ENCODE assay signal across 9 mouse cellular contexts in genomic region chr11:96261323-96261890, GRCm38 (mm10). TPM values are rescaled to one million over a fixed set of nuclear protein-coding genes. Genes with fewer than 3 reads are reported as not detected.
A peak's percentile ranks its signal among the peaks of the same experiment; 100 is the strongest.
DNase-seq lines count a peak whose midpoint lies in the region; ATAC-seq and TF ChIP-seq lines count a peak whose summit lies in the region.
"Had no signal": no experiment of that assay in that cellular context is flagged by ENCODE, and none has a peak within 500 bp of the region (broad histone marks: within the 10 kb centered on the region; RNA-seq: fewer than 3 reads in every experiment).

No protein-coding gene starts in this region.

- WGBS in heart, postnatal 0 days = 2% methylated on average over 24 of the region's 24 CpGs
- 2% methylated on average over 24 of the region's 24 CpGs for WGBS in heart, embryonic 12.5 days
- WGBS in kidney, embryonic 16.5 days = 6% methylated on average over 24 of the region's 24 CpGs

- H3K9ac ChIP-seq in heart, postnatal 0 days (replicated peaks; ENCODE audit: low read depth, low read length) = no peak overlapping the region
- H3K9ac ChIP-seq in heart, embryonic 12.5 days = no peak overlapping the region
- H3K9ac ChIP-seq in kidney, embryonic 16.5 days (replicated peaks; ENCODE audit: low read length) = no peak overlapping the region
- H3K9ac ChIP-seq: embryonic facial prominence, embryonic 13.5 days had no signal

- no peaks in the 10 kb centered on the region for H3K9me3 ChIP-seq in heart, postnatal 0 days (replicated peaks; ENCODE audit: control insufficient read depth, low read length)
- no peaks in the 10 kb centered on the region for H3K9me3 ChIP-seq in heart, embryonic 12.5 days (replicated peaks)
- H3K9me3 ChIP-seq in kidney, embryonic 16.5 days (ENCODE audit: low read length) = no peaks in the 10 kb centered on the region
- H3K9me3 ChIP-seq: embryonic facial prominence, embryonic 13.5 days had no signal

- H3K4me2 ChIP-seq in heart, postnatal 0 days (ENCODE audit: low read depth, low read length) = no peak overlapping the region
- H3K4me2 ChIP-seq in heart, embryonic 12.5 days = no peak overlapping the region
- H3K4me2 ChIP-seq in kidney, embryonic 16.5 days (replicated peaks; ENCODE audit: low read depth, low read length) = 0 out of 2 replicates have a peak overlapping the region, but pooled peaks have one; percentile 15
- H3K4me2 ChIP-seq: embryonic facial prominence, embryonic 13.5 days had no signal

- no peaks in the 10 kb centered on the region for H3K4me1 ChIP-seq in heart, postnatal 0 days (ENCODE audit: control insufficient read depth, insufficient read depth)
- H3K4me1 ChIP-seq in heart, embryonic 12.5 days (replicated peaks) = peaks cover 6% of the 10 kb centered on the region
- H3K4me1 ChIP-seq in kidney, embryonic 16.5 days (ENCODE audit: insufficient read depth, low read length) = peaks cover 91% of the 10 kb centered on the region
- H3K4me1 ChIP-seq: embryonic facial prominence, embryonic 13.5 days had no signal

- peak; percentile 39 for DNase-seq in heart, postnatal 0 days (ENCODE audit: low spot score)
- DNase-seq in ES-CJ7 (ENCODE audit: low read depth, low spot score) (peak; percentile 80), MN1 (ENCODE audit: low spot score) (no peak)
- DNase-seq in c-Kit-positive CD71-positive TER-119-positive erythroid progenitor cells, embryonic 14.5 days (ENCODE audit: low spot score) = peak; percentile 3
- peak; percentile 72 for DNase-seq in urinary bladder, postnatal 25 days (ENCODE audit: low spot score)

- H3K27ac ChIP-seq in heart, postnatal 0 days (ENCODE audit: low read depth) = no peak overlapping the region
- no peak overlapping the region for H3K27ac ChIP-seq in heart, embryonic 12.5 days (ENCODE audit: poor library complexity, severe bottlenecking)
- H3K27ac ChIP-seq in kidney, embryonic 16.5 days (ENCODE audit: low read length) = peak overlapping the region; percentile 67; the same call in 1 of the 2 replicates
- H3K27ac ChIP-seq: embryonic facial prominence, embryonic 13.5 days had no signal

- no peak for TF ChIP-seq EP300 in heart, postnatal 0 days (IDR thresholded peaks at IDR 0.05; ENCODE audit: low read depth)

- H3K4me3 ChIP-seq in heart, postnatal 0 days (ENCODE audit: low read depth, low read length) = no peak overlapping the region
- no peak overlapping the region for H3K4me3 ChIP-seq in heart, embryonic 12.5 days
- H3K4me3 ChIP-seq in kidney, embryonic 16.5 days (ENCODE audit: low read length) = no peak overlapping the region
- H3K4me3 ChIP-seq: embryonic facial prominence, embryonic 13.5 days had no signal

- ATAC-seq in heart, postnatal 0 days (ENCODE audit: insufficient read depth, low read depth) = peak; percentile 57
- no peak for ATAC-seq in heart, embryonic 12.5 days (ENCODE audit: insufficient number of reproducible peaks, low FRiP score)
- ATAC-seq in kidney, embryonic 16.5 days (ENCODE audit: low FRiP score, low TSS enrichment) = peak; percentile 68
- ATAC-seq in megakaryocyte progenitor cell, adult 5-6 weeks (replicated peaks; ENCODE audit: poor library complexity) = peak; percentile 88

- TF ChIP-seq CTCF in heart, postnatal 0 days (IDR thresholded peaks at IDR 0.05; ENCODE audit: low read depth) = peak; percentile 62

- no peaks in the 10 kb centered on the region for H3K36me3 ChIP-seq in heart, postnatal 0 days (replicated peaks; ENCODE audit: control insufficient read depth, insufficient read depth, low read length)
- H3K36me3 ChIP-seq in heart, embryonic 12.5 days = no peaks in the 10 kb centered on the region
- peaks cover 10% of the 10 kb centered on the region; the same call in 1 of the 2 replicates for H3K36me3 ChIP-seq in kidney, embryonic 16.5 days (ENCODE audit: insufficient read depth, low read length)
- H3K36me3 ChIP-seq: embryonic facial prominence, embryonic 13.5 days had no signal

- H3K27me3 ChIP-seq in heart, postnatal 0 days (ENCODE audit: control insufficient read depth, insufficient read depth, low read length) = peaks cover 100% of the 10 kb centered on the region
- peaks cover 100% of the 10 kb centered on the region for H3K27me3 ChIP-seq in heart, embryonic 12.5 days (replicated peaks)
- no peaks in the 10 kb centered on the region for H3K27me3 ChIP-seq in kidney, embryonic 16.5 days (ENCODE audit: insufficient read depth, low read length)

RNA-seq across cellular contexts. Expression of gene Hoxb9, which starts 9.8 kb away (rescaled TPM):
- total RNA-seq in heart, postnatal 0 days (2014; rRNA removed; ENCODE audit: low replicate concordance) = not detected in 2 replicates
- polyA plus RNA-seq in heart, postnatal 0 days (2015; fragmentation: Nextera tagmentation; extraction: Ambion mirVana) = not detected in 2 replicates
- polyA plus RNA-seq in heart, embryonic 12.5 days (2016; fragmentation: Nextera tagmentation; extraction: Ambion mirVana) = 0.06 TPM in 1 of 2 replicates, not detected in the other
- polyA plus RNA-seq in kidney, embryonic 16.5 days (2015; fragmentation: Nextera tagmentation; extraction: Ambion mirVana) = 21.5 and 24.5 TPM in 2 replicates
- total RNA-seq in megakaryocyte progenitor cell, adult 5-6 weeks (2015) = not detected in 2 replicates
- not detected in 2 replicates for total RNA-seq in megakaryocyte progenitor cell, adult 5-6 weeks (2017)

RNA-seq across cellular contexts. Expression of gene Hoxb8, which starts 20.3 kb away (rescaled TPM):
- total RNA-seq in heart, postnatal 0 days (2014; rRNA removed; ENCODE audit: low replicate concordance) = not detected in 2 replicates
- polyA plus RNA-seq in heart, postnatal 0 days (2015; fragmentation: Nextera tagmentation; extraction: Ambion mirVana) = not detected in 2 replicates
- polyA plus RNA-seq in heart, embryonic 12.5 days (2016; fragmentation: Nextera tagmentation; extraction: Ambion mirVana) = 0.06 TPM in 1 of 2 replicates, not detected in the other
- polyA plus RNA-seq in kidney, embryonic 16.5 days (2015; fragmentation: Nextera tagmentation; extraction: Ambion mirVana) = 9.5 and 12.9 TPM in 2 replicates
- total RNA-seq in megakaryocyte progenitor cell, adult 5-6 weeks (2015) = not detected in 2 replicates
- not detected in 2 replicates for total RNA-seq in megakaryocyte progenitor cell, adult 5-6 weeks (2017)

RNA-seq across cellular contexts. Expression of gene Hoxb7, which starts 25.0 kb away (rescaled TPM):
- total RNA-seq in heart, postnatal 0 days (2014; rRNA removed; ENCODE audit: low replicate concordance) = not detected in 2 replicates
- 0.20 TPM in 1 of 2 replicates, not detected in the other for polyA plus RNA-seq in heart, postnatal 0 days (2015; fragmentation: Nextera tagmentation; extraction: Ambion mirVana)
- polyA plus RNA-seq in heart, embryonic 12.5 days (2016; fragmentation: Nextera tagmentation; extraction: Ambion mirVana) = 0.14 and 0.22 TPM in 2 replicates
- polyA plus RNA-seq in kidney, embryonic 16.5 days (2015; fragmentation: Nextera tagmentation; extraction: Ambion mirVana) = 60.9 and 68.3 TPM in 2 replicates
- not detected in 2 replicates for total RNA-seq in megakaryocyte progenitor cell, adult 5-6 weeks (2015)
- not detected in 2 replicates for total RNA-seq in megakaryocyte progenitor cell, adult 5-6 weeks (2017)

RNA-seq across cellular contexts. Expression of gene Hoxb6, which starts 30.9 kb away (rescaled TPM):
- not detected in 2 replicates for total RNA-seq in heart, postnatal 0 days (2014; rRNA removed; ENCODE audit: low replicate concordance)
- polyA plus RNA-seq in heart, postnatal 0 days (2015; fragmentation: Nextera tagmentation; extraction: Ambion mirVana) = not detected in 2 replicates
- 0.62 TPM in 1 of 2 replicates, not detected in the other for polyA plus RNA-seq in heart, embryonic 12.5 days (2016; fragmentation: Nextera tagmentation; extraction: Ambion mirVana)
- 50.3 and 55.7 TPM in 2 replicates for polyA plus RNA-seq in kidney, embryonic 16.5 days (2015; fragmentation: Nextera tagmentation; extraction: Ambion mirVana)
- not detected in 2 replicates for total RNA-seq in megakaryocyte progenitor cell, adult 5-6 weeks (2015)
- 0.30 TPM in 1 of 2 replicates, not detected in the other for total RNA-seq in megakaryocyte progenitor cell, adult 5-6 weeks (2017)

RNA-seq across cellular contexts. Expression of gene Hoxb5, which starts 41.7 kb away (rescaled TPM):
- 0.19 TPM in 1 of 2 replicates, not detected in the other for total RNA-seq in heart, postnatal 0 days (2014; rRNA removed; ENCODE audit: low replicate concordance)
- polyA plus RNA-seq in heart, postnatal 0 days (2015; fragmentation: Nextera tagmentation; extraction: Ambion mirVana) = 0.08 and 0.25 TPM in 2 replicates
- polyA plus RNA-seq in heart, embryonic 12.5 days (2016; fragmentation: Nextera tagmentation; extraction: Ambion mirVana) = 0.14 and 1.9 TPM in 2 replicates
- polyA plus RNA-seq in kidney, embryonic 16.5 days (2015; fragmentation: Nextera tagmentation; extraction: Ambion mirVana) = 19.2 and 24.3 TPM in 2 replicates
- total RNA-seq in megakaryocyte progenitor cell, adult 5-6 weeks (2015) = 0.07 and 0.44 TPM in 2 replicates
- total RNA-seq in megakaryocyte progenitor cell, adult 5-6 weeks (2017) = 0.14 TPM in 1 of 2 replicates, not detected in the other

Comparison
In these comparisons a context has a peak if more than half of its experiments do, and no peak if none do; other contexts are left out.
1. RNA of gene Hoxb9, which starts 9.8 kb away (polyA plus RNA-seq): 21.5 to 24.5 TPM in kidney, embryonic 16.5 days; 0.06 TPM in heart, embryonic 12.5 days and not detected in heart, postnatal 0 days; every median in the first group is over 10 times any median in the second.
2. RNA of gene Hoxb7, which starts 25.0 kb away (polyA plus RNA-seq): 60.9 to 68.3 TPM in kidney, embryonic 16.5 days; 0.14 to 0.22 TPM in heart, embryonic 12.5 days and 0.20 TPM in heart, postnatal 0 days; every median in the first group is over 10 times any median in the second.